21 mouse cellular contexts compared by ENCODE assay signal in the genomic region with DNA sequence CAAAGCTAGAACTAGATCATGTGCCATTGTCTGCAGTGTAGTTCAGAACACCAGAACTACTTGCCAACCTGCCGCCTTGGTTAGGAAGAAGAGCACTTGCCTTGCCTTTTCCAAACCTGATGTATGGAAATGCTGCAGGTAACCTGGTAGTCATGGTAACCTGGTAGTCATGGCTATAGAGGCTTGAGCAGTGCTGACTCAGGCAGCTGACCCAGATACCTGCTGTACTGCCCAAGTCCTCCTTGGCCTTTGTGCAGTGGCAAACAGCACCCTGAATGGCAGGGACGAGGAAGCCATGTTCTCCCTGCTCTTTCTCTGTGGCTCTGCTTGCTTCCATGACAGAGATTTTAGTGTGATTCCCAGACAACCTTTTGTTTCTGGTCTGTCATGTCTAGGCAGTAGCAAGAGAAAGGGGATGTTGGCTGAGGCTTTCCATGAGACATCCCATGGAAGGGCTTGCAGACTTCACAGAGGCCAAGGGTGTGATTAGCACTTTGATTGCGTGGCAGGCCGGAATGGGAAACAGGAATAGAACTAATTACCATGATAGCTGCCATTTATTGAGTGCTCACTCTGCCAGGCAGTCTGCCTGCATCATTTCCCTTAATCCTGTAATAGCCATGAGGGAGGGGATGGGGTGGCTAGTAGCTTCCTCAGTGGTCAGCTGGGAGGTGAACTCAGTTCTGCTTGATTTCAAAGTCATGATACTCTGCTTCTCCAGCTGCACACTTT. TPM values are rescaled to one million over a fixed set of nuclear protein-coding genes. Genes with fewer than 3 reads are reported as not detected.
A peak's percentile ranks its signal among the peaks of the same experiment; 100 is the strongest.
DNase-seq lines count a peak whose midpoint lies in the region; ATAC-seq lines count a peak whose summit lies in the region.
"Had no signal": no experiment of that assay in that cellular context is flagged by ENCODE, and none has a peak within 500 bp of the region (broad histone marks: within the 10 kb centered on the region; RNA-seq: fewer than 3 reads in every experiment).

No protein-coding gene starts in this region.

- WGBS in forebrain, embryonic 13.5 days, result 60% methylated on average over 4 of the region's 4 CpGs
- 74% methylated on average over 4 of the region's 4 CpGs for WGBS in forebrain, embryonic 11.5 days
- 63% methylated on average over 4 of the region's 4 CpGs for WGBS in hindbrain, embryonic 16.5 days
- WGBS in hindbrain, embryonic 14.5 days, result 64% methylated on average over 4 of the region's 4 CpGs
- WGBS in forebrain, embryonic 14.5 days, result 56% methylated on average over 4 of the region's 4 CpGs
- 58% methylated on average over 4 of the region's 4 CpGs for WGBS in midbrain, embryonic 13.5 days

- no peak for DNase-seq in forebrain, embryonic 11.5 days (ENCODE audit: low spot score)
- no peak for DNase-seq in hindbrain, embryonic 14.5 days (ENCODE audit: low spot score)
- DNase-seq in forebrain, embryonic 14.5 days (ENCODE audit: low spot score), result peak; percentile 35
- DNase-seq in yolk sac, embryonic 10.5 days (ENCODE audit: low spot score), result no peak
- DNase-seq in right cerebral cortex, postnatal 14 days, result no peak
- DNase-seq: cerebellum, postnatal 10 days; gastrocnemius, postnatal 36 days; kidney, postnatal 36 days; lung, adult 18-20 months; lung, postnatal 14 days had no signal

- peaks cover 29% of the 10 kb centered on the region for H3K4me1 ChIP-seq in forebrain, embryonic 13.5 days
- H3K4me1 ChIP-seq in forebrain, embryonic 11.5 days (replicated peaks; ENCODE audit: control insufficient read depth, insufficient read depth, low read length), result 0 out of 2 replicates have a peak, but pooled peaks cover 2% of the 10 kb centered on the region
- peaks cover 6% of the 10 kb centered on the region; the same call in 1 of the 2 replicates for H3K4me1 ChIP-seq in hindbrain, embryonic 16.5 days (ENCODE audit: control insufficient read depth, insufficient read depth, low read depth, low read length)
- H3K4me1 ChIP-seq in hindbrain, embryonic 14.5 days (replicated peaks; ENCODE audit: control insufficient read depth, insufficient read depth, low read length), result peaks cover 7% of the 10 kb centered on the region; the same call in 1 of the 2 replicates
- H3K4me1 ChIP-seq in forebrain, embryonic 14.5 days (ENCODE audit: control insufficient read depth, insufficient read depth, low read length), result peaks cover 9% of the 10 kb centered on the region; the same call in 1 of the 2 replicates
- H3K4me1 ChIP-seq in midbrain, embryonic 13.5 days (replicated peaks), result peaks cover 27% of the 10 kb centered on the region

- ATAC-seq in forebrain, embryonic 13.5 days, result peak; percentile 16; the same call in 1 of the 2 replicates
- no peak for ATAC-seq in forebrain, embryonic 11.5 days (replicated peaks; ENCODE audit: low FRiP score)
- ATAC-seq in hindbrain, embryonic 16.5 days, result peak; percentile 29; the same call in 1 of the 2 replicates
- ATAC-seq in hindbrain, embryonic 14.5 days (ENCODE audit: low FRiP score), result no peak
- ATAC-seq in forebrain, embryonic 14.5 days, result peak; percentile 32
- ATAC-seq in midbrain, embryonic 13.5 days, result peak; percentile 31; the same call in 1 of the 2 replicates
- ATAC-seq: intestine, embryonic 15.5 days had no signal

- no peak overlapping the region for H3K27ac ChIP-seq in forebrain, embryonic 13.5 days
- H3K27ac ChIP-seq in forebrain, embryonic 11.5 days (ENCODE audit: low read depth, low read length), result no peak overlapping the region
- H3K27ac ChIP-seq in hindbrain, embryonic 16.5 days (ENCODE audit: low read depth, low read length), result no peak overlapping the region
- H3K27ac ChIP-seq in hindbrain, embryonic 14.5 days, result no peak overlapping the region
- no peak overlapping the region for H3K27ac ChIP-seq in forebrain, embryonic 14.5 days (ENCODE audit: low read depth, low read length)
- H3K27ac ChIP-seq in midbrain, embryonic 13.5 days, result no peak overlapping the region
- H3K27ac ChIP-seq: embryonic facial prominence, embryonic 12.5 days; intestine, embryonic 15.5 days; limb, embryonic 10.5 days; neural tube, embryonic 15.5 days; stomach, postnatal 0 days had no signal

- no peak overlapping the region for H3K4me3 ChIP-seq in forebrain, embryonic 13.5 days
- H3K4me3 ChIP-seq in forebrain, embryonic 11.5 days (ENCODE audit: low read depth, low read length), result no peak overlapping the region
- H3K4me3 ChIP-seq in hindbrain, embryonic 16.5 days (ENCODE audit: low read length), result no peak overlapping the region
- H3K4me3 ChIP-seq in hindbrain, embryonic 14.5 days (replicated peaks; ENCODE audit: low read length), result no peak overlapping the region
- no peak overlapping the region for H3K4me3 ChIP-seq in forebrain, embryonic 14.5 days (ENCODE audit: low read depth, low read length)
- H3K4me3 ChIP-seq in midbrain, embryonic 13.5 days (replicated peaks), result no peak overlapping the region
- H3K4me3 ChIP-seq: embryonic facial prominence, embryonic 12.5 days; erythroblast, embryonic 14.5 days; intestine, embryonic 15.5 days; limb, embryonic 10.5 days; neural tube, embryonic 15.5 days had no signal

- H3K36me3 ChIP-seq in forebrain, embryonic 13.5 days (ENCODE audit: poor library complexity, severe bottlenecking), result no peaks in the 10 kb centered on the region
- no peaks in the 10 kb centered on the region for H3K36me3 ChIP-seq in forebrain, embryonic 11.5 days (ENCODE audit: control insufficient read depth, insufficient read depth, low read length)
- H3K36me3 ChIP-seq in hindbrain, embryonic 16.5 days (ENCODE audit: control insufficient read depth, insufficient read depth, low read length), result no peaks in the 10 kb centered on the region
- no peaks in the 10 kb centered on the region for H3K36me3 ChIP-seq in hindbrain, embryonic 14.5 days (replicated peaks; ENCODE audit: control insufficient read depth, insufficient read depth)
- H3K36me3 ChIP-seq in forebrain, embryonic 14.5 days (ENCODE audit: control insufficient read depth, insufficient read depth, low read length), result no peaks in the 10 kb centered on the region
- no peaks in the 10 kb centered on the region for H3K36me3 ChIP-seq in midbrain, embryonic 13.5 days
- H3K36me3 ChIP-seq: embryonic facial prominence, embryonic 12.5 days; intestine, embryonic 15.5 days; neural tube, embryonic 15.5 days had no signal

- no peak overlapping the region for H3K9ac ChIP-seq in forebrain, embryonic 13.5 days
- H3K9ac ChIP-seq in forebrain, embryonic 11.5 days (ENCODE audit: low read length), result no peak overlapping the region
- H3K9ac ChIP-seq in hindbrain, embryonic 16.5 days (ENCODE audit: low read depth, low read length), result no peak overlapping the region
- H3K9ac ChIP-seq in hindbrain, embryonic 14.5 days, result no peak overlapping the region
- H3K9ac ChIP-seq in forebrain, embryonic 14.5 days (ENCODE audit: low read length), result no peak overlapping the region
- H3K9ac ChIP-seq in midbrain, embryonic 13.5 days (replicated peaks), result no peak overlapping the region
- H3K9ac ChIP-seq: embryonic facial prominence, embryonic 12.5 days; intestine, embryonic 15.5 days; neural tube, embryonic 15.5 days had no signal

- H3K4me2 ChIP-seq in forebrain, embryonic 13.5 days, result no peak overlapping the region
- H3K4me2 ChIP-seq in forebrain, embryonic 11.5 days (ENCODE audit: low read depth, low read length, severe bottlenecking), result no peak overlapping the region
- H3K4me2 ChIP-seq in hindbrain, embryonic 16.5 days (ENCODE audit: low read length), result no peak overlapping the region
- no peak overlapping the region for H3K4me2 ChIP-seq in hindbrain, embryonic 14.5 days (replicated peaks)
- no peak overlapping the region for H3K4me2 ChIP-seq in forebrain, embryonic 14.5 days (ENCODE audit: low read length)
- no peak overlapping the region for H3K4me2 ChIP-seq in midbrain, embryonic 13.5 days (replicated peaks)
- H3K4me2 ChIP-seq: embryonic facial prominence, embryonic 12.5 days; heart, embryonic 11.5 days; intestine, embryonic 15.5 days; neural tube, embryonic 15.5 days had no signal

- H3K9me3 ChIP-seq in forebrain, embryonic 13.5 days (replicated peaks), result no peaks in the 10 kb centered on the region
- no peaks in the 10 kb centered on the region for H3K9me3 ChIP-seq in forebrain, embryonic 11.5 days (ENCODE audit: control insufficient read depth, low read length)
- H3K9me3 ChIP-seq in hindbrain, embryonic 16.5 days (ENCODE audit: control insufficient read depth, low read length), result no peaks in the 10 kb centered on the region
- H3K9me3 ChIP-seq in hindbrain, embryonic 14.5 days (ENCODE audit: control insufficient read depth, low read length), result no peaks in the 10 kb centered on the region
- no peaks in the 10 kb centered on the region for H3K9me3 ChIP-seq in forebrain, embryonic 14.5 days (replicated peaks; ENCODE audit: control insufficient read depth, low read length)
- no peaks in the 10 kb centered on the region for H3K9me3 ChIP-seq in midbrain, embryonic 13.5 days
- H3K9me3 ChIP-seq: embryonic facial prominence, embryonic 12.5 days; intestine, embryonic 15.5 days; limb, embryonic 10.5 days; neural tube, embryonic 15.5 days had no signal

- no peaks in the 10 kb centered on the region for H3K27me3 ChIP-seq in forebrain, embryonic 13.5 days
- H3K27me3 ChIP-seq in forebrain, embryonic 11.5 days (ENCODE audit: control insufficient read depth, insufficient read depth, low read length), result no peaks in the 10 kb centered on the region
- no peaks in the 10 kb centered on the region for H3K27me3 ChIP-seq in hindbrain, embryonic 16.5 days (replicated peaks; ENCODE audit: control insufficient read depth, insufficient read depth, low read length)
- no peaks in the 10 kb centered on the region for H3K27me3 ChIP-seq in hindbrain, embryonic 14.5 days (ENCODE audit: control insufficient read depth, insufficient read depth, low read length)
- no peaks in the 10 kb centered on the region for H3K27me3 ChIP-seq in forebrain, embryonic 14.5 days (replicated peaks; ENCODE audit: control insufficient read depth, insufficient read depth, low read length)
- H3K27me3 ChIP-seq in midbrain, embryonic 13.5 days, result no peaks in the 10 kb centered on the region
- H3K27me3 ChIP-seq: CH12.LX; embryonic facial prominence, embryonic 12.5 days; intestine, embryonic 15.5 days; neural tube, embryonic 15.5 days had no signal

RNA-seq across cellular contexts. Expression of a gene that starts 28.5 kb away (rescaled TPM):
- 9.4 and 10.8 TPM in 2 replicates for polyA plus RNA-seq in forebrain, embryonic 13.5 days (2015; fragmentation: Nextera tagmentation; extraction: Ambion mirVana)
- 20.4 and 22.1 TPM in 2 replicates for polyA plus RNA-seq in forebrain, embryonic 11.5 days (2014; fragmentation: Nextera tagmentation; extraction: Ambion mirVana)
- polyA plus RNA-seq in hindbrain, embryonic 16.5 days (2015; fragmentation: Nextera tagmentation; extraction: Ambion mirVana), result 10.9 and 12.6 TPM in 2 replicates
- polyA plus RNA-seq in hindbrain, embryonic 14.5 days (2014; fragmentation: Nextera tagmentation; extraction: Ambion mirVana), result 11.0 and 13.0 TPM in 2 replicates
- 4.8 and 6.7 TPM in 2 replicates for polyA plus RNA-seq in forebrain, embryonic 14.5 days (2014; fragmentation: Nextera tagmentation; extraction: Ambion mirVana)
- 9.0 and 10.2 TPM in 2 replicates for polyA plus RNA-seq in midbrain, embryonic 13.5 days (2015; fragmentation: Nextera tagmentation; extraction: Ambion mirVana)
- polyA plus RNA-seq: erythroblast, embryonic 14.5 days had no signal

Comparison
In these comparisons a context has a peak if more than half of its experiments do, and no peak if none do; other contexts are left out.
1. ATAC-seq: peak in forebrain, embryonic 13.5 days (single experiment), hindbrain, embryonic 16.5 days (single experiment), forebrain, embryonic 14.5 days (single experiment) and midbrain, embryonic 13.5 days (single experiment); none in forebrain, embryonic 11.5 days (single experiment) and hindbrain, embryonic 14.5 days (single experiment).